Mouse (Mus musculus) brain, embryonic 14.5 days (tissue): ENCODE results near the gene Rpl7l1. TPM values are rescaled to one million over a fixed set of nuclear protein-coding genes. Genes with fewer than 3 reads are reported as not detected.
"Not testable (repeated sequence)": the region's sequence is repeated elsewhere in the genome, so short reads cannot be mapped to it uniquely, and the experiment has no call there.

Experiments used
- DNase-seq: peaks from one replicate; pipeline ENCODE4 v3.0.0-alpha.2; 2011; ENCODE audit warnings: low read depth
- CTCF ChIP-seq: fragments of 200-500 bp; IDR thresholded peaks from 2 replicates; pipeline ENCODE4 v1.5.1; 2012; ENCODE audit warnings: inconsistent platforms, mild to moderate bottlenecking, moderate library complexity, borderline replicate concordance; ENCODE audit not compliant: insufficient read depth, insufficient read length; ENCODE audit errors: extremely low read depth
- POLR2A ChIP-seq: fragments of 200-500 bp; IDR thresholded peaks from 2 replicates; pipeline ENCODE4 v1.6.1; 2012; ENCODE audit warnings: mild to moderate bottlenecking, inconsistent platforms, borderline replicate concordance; ENCODE audit not compliant: poor library complexity, insufficient read depth, insufficient read length, severe bottlenecking; ENCODE audit errors: extremely low read depth
- polyA plus RNA-seq: library from polyadenylated mRNA; depleted of rRNA; stranded (reverse); fragments of >200 nt; gene quantifications from 2 replicates; pipeline ENCODE4 v1.2.3, GENCODE M21; 2012

Gene Rpl7l1
- polyA plus RNA-seq, 1 experiment = 68.7 TPM

GRCm38 (mm10) chr17:46773278-46774130 is 9.0 kb downstream of the Rpl7l1 start:
- DNase-seq = peak; percentile 55
- TF ChIP-seq POLR2A = no peak
- peak; percentile 6; the same call in 1 of the 2 replicates for TF ChIP-seq CTCF

- DNase-seq = peak; percentile 96
- TF ChIP-seq CTCF (no peak), POLR2A (peak; percentile 67; the same call in 1 of the 2 replicates)
These were observed 9.8 kb downstream of the Rpl7l1 start, which contains the start of gene 2310039H08Rik for GRCm38 (mm10) chr17:46772404-46773277. Gene 2310039H08Rik, plus strand, starts transcription at chr17:46772635.

GRCm38 (mm10) chr17:46772038-46772403 is 10.5 kb downstream of the Rpl7l1 start:
- TF ChIP-seq POLR2A (no peak), CTCF (no peak)
- DNase-seq = no peak

- DNase-seq = no peak
- TF ChIP-seq CTCF (no peak), POLR2A (no peak)
These were observed 10.9 kb downstream of the Rpl7l1 start for GRCm38 (mm10) chr17:46771616-46772015.

- no peak for DNase-seq
- TF ChIP-seq POLR2A (no peak), CTCF (no peak)
These were observed 11.4 kb downstream of the Rpl7l1 start for GRCm38 (mm10) chr17:46771025-46771424.

- TF ChIP-seq CTCF = no peak
- TF ChIP-seq POLR2A = no peak
- no peak for DNase-seq
These were observed 11.9 kb downstream of the Rpl7l1 start for GRCm38 (mm10) chr17:46770546-46770945.

GRCm38 (mm10) chr17:46767868-46768267 is 14.6 kb downstream of the Rpl7l1 start:
- no peak for TF ChIP-seq CTCF
- TF ChIP-seq POLR2A = no peak
- DNase-seq = no peak

GRCm38 (mm10) chr17:46764916-46765315 is 17.6 kb downstream of the Rpl7l1 start:
- not testable (repeated sequence) for DNase-seq

GRCm38 (mm10) chr17:46763544-46763943 is 18.9 kb downstream of the Rpl7l1 start, which contains the start of gene Ptcra:
Gene Ptcra, minus strand, starts transcription at chr17:46763712.
- TF ChIP-seq POLR2A (no peak), CTCF (no peak)
- DNase-seq = no peak

GRCm38 (mm10) chr17:46758753-46759152 is 23.7 kb downstream of the Rpl7l1 start:
- DNase-seq = no peak
- TF ChIP-seq CTCF (no peak), POLR2A (no peak)

GRCm38 (mm10) chr17:46751794-46752556 is 30.5 kb downstream of the Rpl7l1 start, which contains the start of gene Cnpy3:
Gene Cnpy3, minus strand, starts transcription at chr17:46752214.
- TF ChIP-seq CTCF = no peak
- peak; percentile 77 for TF ChIP-seq POLR2A

GRCm38 (mm10) chr17:46751056-46751793 is 31.2 kb downstream of the Rpl7l1 start:
- no peak for DNase-seq

More at GRCm38 (mm10) chr17:46751794-46752556, 30.5 kb downstream of the Rpl7l1 start, which contains the start of gene Cnpy3:
- DNase-seq = peak; percentile 100

More at GRCm38 (mm10) chr17:46751056-46751793, 31.2 kb downstream of the Rpl7l1 start:
- TF ChIP-seq POLR2A (no peak), CTCF (no peak)
